Mouse (Mus musculus): Measurements from ENCODE around the gene Sirt4.

- no peak for TF ChIP-seq CTCF (IDR thresholded peaks at IDR 0.05; ENCODE audit: control insufficient read depth, insufficient read depth, low read length)
- TF ChIP-seq POLR2A (IDR thresholded peaks at IDR 0.05; ENCODE audit: borderline replicate concordance, control insufficient read depth, low read depth, low read length), result no peak
Measured at GRCm38 (mm10) chr5:115484996-115485395, 471 bp upstream of the Sirt4 start.
